Mouse (Mus musculus): ENCODE data around the gene H2-T22. TPM values are rescaled to one million over a fixed set of nuclear protein-coding genes. Genes with fewer than 3 reads are reported as not detected.
"Not testable (repeated sequence)": the region's sequence is repeated elsewhere in the genome, so short reads cannot be mapped to it uniquely, and the experiment has no call there.

H2-T22 gene
- 100 to 1,000 TPM; 407 to 526 TPM for polyA plus RNA-seq (2017; shearing (Covaris generic))

DNA sequence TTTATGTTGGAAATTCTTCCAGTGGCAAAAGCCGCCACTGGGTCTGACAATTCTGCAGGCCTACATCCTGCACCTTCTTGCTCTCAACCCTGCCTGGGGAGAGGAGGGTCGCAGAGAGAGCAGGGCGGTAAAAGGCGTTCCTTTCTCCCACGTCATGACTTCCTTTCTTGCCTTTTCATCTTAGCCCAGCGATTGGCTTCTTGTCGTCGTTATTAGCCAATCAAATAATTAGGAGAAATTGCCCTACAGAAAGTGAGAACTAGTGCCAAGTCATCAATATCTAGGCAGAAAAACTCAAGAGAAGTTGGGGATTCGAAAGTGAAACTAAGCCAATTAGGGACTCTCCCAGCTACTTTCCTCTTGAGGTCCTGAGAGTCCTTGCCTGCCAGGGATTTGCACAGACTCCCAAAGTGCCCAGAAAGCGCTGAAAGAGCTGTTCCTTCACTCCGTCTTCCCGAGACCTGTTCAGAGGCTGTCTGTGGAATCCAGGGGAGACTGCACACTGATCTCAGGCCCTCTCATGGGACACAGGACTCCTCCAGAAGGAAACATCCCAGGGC is at the start of gene H2-T22, which contains the start of gene Gm6034:
Gene H2-T22 (minus strand): TSS at position 138 of the 560 bp plus-strand sequence.
Gene Gm6034 (plus strand): TSS at position 352 of the 560 bp plus-strand sequence.
- ATAC-seq, result peak; percentile 97

DNA sequence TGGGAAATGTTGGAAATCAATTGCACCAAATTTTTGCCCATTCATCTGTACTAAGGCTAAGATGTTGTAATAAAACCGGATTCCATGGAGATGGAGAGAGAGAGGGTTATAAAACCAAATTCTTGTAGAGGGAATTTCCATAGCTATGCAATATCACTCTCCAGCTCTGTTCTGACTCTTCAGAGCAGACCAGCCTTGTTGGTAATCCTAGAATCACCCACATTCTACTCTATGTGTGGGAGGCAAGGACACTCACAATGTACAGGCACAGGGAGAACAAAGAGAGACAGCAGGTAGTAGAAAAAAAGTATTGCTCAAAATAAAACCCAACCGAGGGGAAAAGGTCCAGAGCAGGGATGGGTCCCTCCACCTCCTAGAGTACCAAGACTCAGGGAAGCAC is 49.4 kb upstream of the H2-T22 start:
- ATAC-seq, result not testable (repeated sequence)

DNA sequence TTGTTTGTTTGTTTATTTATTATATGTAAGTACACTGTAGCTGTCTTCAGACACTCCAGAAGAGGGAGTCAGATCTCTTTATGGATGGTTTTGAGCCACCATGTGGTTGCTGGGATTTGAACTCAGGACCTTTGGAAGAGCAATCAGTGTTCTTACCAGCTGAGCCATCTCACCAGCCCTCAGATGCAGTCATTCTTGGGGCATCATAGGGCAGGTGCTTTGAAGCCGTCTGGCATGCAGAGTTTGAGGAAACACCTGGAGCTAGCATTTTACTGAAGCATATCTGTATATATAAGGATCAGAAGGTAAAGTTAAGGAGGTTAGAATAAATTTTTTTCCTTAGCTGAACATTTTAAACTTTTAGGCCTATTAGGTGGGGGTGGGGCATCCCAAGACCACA is 43.4 kb upstream of the H2-T22 start:
- not testable (repeated sequence) for ATAC-seq

DNA sequence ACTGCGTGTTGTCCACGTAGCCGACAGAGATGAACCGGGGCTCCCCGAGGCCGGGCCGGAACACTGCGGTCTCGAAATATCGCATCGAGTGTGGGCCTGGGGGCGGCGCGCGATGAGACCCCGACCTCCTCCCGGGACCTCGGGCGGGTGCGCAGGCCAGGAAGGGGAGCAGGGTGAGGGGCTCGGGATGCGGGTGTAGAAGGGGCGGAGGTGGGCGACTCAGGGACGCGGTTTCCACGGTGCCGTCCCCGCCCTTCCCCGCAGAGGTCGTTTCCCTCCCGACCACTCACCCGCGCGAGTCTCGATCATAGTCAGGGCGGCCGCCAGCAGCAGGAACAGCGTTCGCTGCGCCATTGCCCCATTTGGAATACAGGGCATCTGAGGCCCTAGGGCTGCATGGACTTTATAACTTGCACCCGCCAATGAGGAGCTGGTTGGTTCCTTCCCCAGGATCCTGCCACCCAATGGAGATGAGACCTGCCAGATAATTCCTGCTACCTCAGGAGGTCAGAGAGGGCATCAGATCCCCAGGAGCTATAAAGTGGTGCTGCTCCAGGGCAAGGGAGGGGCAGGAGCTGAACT is 41.4 kb upstream of the H2-T22 start:
- peak; percentile 58 for ATAC-seq

DNA sequence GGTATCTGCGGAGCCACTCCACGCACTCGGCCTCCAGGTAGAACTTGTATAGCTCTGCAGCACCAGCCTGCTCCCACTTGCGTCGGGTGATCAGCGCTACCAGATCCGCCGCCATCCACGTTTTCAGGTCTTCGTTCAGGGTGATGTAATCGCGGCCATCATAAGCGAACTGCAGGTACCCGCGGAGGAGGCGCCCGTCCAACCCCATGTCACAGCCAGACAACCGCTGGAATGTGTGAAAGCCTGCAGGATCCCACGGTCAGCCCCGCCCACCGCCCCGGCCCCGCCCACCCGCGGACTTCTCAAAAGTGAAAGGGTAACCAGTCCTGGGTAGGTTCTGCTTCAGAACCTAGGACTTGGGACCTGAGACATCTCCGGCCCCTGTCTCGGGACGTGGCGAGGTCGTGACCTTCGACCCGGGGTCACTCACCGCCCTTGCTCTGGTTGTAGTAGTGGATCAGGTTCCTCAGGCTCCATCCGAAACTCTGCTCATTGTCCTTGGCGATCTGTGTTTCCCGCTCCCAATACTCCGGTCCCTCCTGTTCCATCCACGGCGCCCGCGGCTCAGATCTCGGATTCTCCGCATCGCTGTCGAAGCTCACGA is 40.8 kb upstream of the H2-T22 start:
- ATAC-seq, result peak; percentile 70

DNA sequence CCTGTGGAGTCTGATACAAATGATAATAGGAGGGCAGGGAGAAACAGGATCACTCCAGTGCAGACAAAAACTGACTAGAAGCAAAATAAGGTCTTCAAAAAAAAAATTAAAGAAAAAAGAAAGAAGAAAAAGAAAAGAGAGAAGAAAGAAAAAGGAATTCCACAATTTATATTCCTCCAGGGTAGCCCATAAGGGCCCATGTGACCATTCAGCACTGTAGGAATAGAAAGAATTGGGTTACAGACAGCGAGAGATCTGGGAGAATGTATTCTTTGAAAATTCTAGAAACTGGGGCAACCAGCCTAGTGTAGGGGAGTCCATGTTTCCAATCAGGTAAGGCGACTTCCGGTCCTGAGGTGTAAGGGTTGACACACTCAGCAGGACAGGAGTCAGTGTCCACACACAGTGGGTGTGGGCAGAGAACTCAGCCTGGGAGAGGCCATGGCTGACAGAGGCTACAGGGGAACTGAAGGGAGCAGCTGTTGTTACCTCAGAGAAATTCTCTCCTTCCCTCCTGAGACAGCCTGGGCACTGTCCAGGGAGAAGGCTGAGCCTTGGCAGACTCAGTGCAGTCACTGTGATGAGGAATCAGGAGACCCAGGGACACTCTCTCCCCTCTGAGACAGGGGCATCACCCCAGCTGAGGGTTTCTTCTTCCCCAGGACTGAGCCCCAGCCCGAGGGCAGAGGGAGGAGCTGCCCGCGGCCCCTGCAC is 40.1 kb upstream of the H2-T22 start:
- ATAC-seq, result not testable (repeated sequence)

DNA sequence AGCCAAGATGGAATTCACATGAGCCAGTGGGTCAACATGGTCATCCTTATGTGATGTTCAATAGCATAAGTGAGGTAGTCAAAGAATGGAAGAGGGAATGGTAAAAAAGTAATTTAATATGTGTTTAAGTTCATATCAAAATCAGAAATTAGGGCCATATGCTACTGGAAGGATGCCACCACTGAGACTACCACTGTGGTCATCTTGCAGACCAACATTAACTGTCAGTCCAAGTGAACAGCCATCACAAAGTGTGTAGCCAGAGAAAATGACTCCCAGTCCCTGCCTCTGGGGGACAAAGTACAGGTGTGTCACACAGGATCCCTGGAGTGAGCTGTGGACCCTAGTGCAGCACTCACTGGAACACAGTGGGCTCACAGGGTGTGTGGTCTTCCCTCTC is 39.4 kb upstream of the H2-T22 start:
- ATAC-seq, result not testable (repeated sequence)

DNA sequence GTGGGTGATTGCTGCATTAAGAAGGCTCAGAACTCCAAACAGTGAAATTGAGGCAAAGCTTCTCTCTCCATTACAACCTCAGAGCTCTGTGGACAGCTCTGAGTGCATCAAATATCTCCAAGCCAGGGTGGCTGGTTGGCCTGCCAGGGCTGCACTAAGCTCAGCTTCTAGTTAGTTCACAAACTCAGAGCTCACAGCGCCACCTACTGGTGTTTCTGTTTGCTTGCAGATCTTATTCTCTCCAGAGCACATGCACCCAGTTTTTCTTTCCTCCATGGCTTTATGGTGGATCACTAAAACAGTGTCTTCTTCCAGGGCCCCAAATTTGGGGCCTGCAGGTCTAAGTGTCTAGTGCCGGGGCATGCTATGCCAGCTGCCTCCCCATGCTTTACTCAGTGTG is 18.3 kb upstream of the H2-T22 start:
- ATAC-seq, result peak; percentile 77

DNA sequence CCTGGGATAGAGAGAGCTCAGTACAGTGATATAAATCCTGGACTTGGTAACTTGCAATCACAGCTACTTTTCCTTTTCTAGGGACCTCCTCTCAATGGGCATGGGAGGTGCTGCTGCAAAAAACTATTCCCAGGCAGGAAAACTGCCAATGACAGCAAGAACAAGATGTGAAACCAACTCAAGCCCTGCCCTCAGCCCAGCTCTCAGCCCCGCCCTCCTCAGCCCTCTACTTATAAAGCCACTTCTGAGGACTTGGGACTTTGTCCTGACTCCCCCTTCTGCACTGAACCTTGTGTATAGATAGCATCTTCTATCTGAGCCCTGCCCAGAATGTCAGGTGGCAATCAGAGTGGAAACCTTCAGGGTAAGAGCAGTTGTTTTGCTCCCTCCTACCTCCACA is 15.8 kb upstream of the H2-T22 start, which contains the start of gene Gm11127:
Gene Gm11127 (minus strand): TSS at position 10 of the 400 bp plus-strand sequence.
- not testable (repeated sequence) for ATAC-seq

DNA sequence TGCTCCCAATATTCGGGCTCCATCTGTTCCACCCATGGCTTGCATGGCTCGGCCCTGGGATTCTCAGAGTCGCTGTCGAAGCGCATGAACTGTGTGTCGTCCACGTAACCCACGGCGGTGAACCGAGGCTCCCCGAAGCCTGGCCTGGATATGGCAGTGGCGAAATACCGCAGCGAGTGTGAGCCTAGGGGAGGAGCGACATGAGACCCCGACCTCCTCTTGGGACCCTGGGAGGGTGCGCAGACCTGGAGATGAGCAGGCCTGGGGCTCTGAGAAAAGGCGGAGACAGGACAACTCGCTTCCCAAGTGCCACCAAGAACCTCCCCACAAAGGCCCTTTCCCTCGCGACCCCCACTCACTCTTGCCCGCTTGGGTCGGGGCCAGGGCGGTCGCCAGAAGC is 15.4 kb upstream of the H2-T22 start:
- ATAC-seq, result not testable (repeated sequence)

DNA sequence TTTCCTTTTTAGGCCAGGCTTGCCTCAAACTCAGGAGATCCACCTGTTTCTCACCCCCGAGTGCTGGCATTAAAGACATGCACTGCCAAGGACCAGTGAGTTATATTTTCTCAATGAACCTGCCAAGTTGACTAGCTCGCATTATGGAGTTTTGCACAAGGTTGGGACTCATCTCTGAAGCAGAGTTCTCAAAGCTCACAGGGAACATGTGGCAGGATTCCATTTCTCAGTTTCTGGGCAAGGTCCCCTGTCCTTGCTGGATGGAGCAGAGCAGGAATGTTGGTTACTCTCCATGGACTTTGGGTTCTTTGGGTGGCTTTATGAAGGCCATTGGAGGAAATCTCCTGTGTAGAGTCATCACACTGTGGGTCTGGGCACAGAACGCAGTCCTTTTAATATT is 739 bp upstream of the H2-T22 start:
- ATAC-seq, result no peak

DNA sequence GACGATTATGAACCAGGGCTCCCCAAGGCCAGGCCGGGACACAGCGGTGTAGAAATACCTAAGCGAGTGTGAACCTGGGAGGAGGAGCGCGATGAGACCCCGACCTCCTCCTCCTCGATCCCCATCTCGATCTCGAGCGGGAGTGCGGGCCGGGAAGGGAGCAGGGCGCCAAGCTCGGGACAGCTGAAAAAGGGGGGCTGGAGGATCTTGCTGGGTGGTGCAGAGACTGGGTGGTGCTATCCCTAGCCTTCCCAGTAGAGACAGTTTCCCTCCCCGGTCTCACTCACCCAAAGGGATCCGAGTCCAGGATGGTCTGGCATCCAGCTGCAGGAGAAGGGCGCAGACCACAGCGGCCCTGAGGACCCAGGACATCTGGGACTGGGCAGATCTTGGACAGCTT is 492 bp downstream of the H2-T22 start:
- ATAC-seq, result not testable (repeated sequence)

DNA sequence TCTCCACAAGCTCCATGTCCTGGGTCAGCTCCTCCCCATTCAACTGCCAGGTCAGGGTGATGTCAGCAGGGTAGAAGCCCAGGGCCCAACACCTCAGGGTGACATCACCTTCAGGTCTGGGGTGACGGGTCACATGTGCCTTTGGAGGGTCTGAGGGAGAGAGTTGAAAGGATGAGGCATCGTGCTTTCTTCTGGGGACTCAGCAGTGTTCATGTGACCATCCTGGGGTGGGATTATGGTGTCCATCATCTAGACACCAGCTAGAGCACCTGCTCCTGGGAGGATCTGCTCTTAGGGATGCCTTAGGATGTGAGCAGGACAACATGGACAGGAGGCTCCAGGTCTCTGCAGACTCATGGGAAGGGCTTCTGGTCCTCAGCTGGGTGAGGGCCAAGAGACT is 1.9 kb downstream of the H2-T22 start:
- not testable (repeated sequence) for ATAC-seq

DNA sequence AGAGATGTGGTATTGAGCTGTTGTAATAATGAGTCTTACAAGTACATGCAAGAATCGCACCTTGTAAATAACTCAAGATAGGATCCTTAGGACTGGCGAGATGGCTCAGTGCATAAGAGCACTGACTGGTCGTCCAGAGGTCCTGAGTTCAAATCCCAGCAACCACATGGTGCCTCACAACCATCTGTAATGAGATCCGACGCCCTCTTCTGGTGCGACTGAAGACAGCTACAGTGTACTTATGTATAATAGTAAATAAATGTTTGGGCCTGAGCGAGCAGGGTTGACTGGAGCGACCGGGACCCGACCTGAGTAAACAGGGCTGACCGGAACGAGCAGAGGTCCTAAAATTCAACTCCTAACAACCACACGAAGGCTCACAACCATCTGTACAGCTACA is 6.4 kb downstream of the H2-T22 start:
- not testable (repeated sequence) for ATAC-seq

DNA sequence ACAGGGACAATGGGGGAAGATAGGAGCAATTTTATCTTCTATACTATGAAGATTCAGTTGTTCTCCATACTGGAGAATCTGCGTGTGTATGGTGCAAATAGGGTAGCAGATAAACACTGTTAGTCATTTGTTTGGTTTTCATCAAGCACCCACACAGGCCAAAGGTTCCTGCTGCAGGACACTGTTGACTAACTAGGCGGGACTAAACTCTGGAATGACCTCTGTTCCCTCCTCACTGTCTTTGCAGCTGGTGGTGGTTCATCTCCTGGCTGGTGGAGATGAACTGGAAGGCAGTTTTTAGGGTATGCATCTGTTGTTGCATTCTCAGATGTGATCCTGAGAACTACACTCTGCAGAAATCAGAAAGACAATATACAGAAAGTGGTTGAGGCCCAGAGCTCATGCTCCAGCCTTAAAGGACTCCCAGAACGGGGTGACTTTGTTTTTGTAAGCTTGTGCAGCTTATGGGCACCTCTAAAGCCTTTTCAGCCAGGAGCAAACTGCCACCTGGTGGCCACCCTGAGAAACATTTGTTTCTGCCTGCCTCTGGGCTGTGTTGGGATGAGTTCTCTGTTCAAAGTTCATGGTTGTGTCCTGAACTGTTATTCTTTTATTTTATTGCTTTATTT is 7.4 kb downstream of the H2-T22 start:
- ATAC-seq, result peak; percentile 35

DNA sequence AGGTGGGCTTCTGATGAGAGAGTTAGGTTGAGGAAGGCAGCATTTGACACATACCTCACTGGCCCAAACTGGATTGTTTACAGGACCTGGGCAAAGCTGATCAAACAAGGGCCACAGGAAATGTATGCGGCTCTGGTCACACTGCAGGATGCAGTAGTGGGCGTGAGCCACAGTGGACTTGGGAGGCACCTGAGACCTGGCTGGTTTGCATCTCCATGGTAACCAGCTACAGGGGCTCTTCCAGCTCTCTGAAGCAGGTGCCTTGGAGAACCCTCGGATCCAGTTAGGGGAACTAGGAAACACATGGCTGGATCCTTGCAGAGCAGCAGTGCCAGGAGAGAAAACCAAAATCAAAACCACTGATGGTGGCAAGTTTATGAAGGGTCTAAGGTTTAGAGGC is 8.0 kb downstream of the H2-T22 start:
- not testable (repeated sequence) for ATAC-seq

DNA sequence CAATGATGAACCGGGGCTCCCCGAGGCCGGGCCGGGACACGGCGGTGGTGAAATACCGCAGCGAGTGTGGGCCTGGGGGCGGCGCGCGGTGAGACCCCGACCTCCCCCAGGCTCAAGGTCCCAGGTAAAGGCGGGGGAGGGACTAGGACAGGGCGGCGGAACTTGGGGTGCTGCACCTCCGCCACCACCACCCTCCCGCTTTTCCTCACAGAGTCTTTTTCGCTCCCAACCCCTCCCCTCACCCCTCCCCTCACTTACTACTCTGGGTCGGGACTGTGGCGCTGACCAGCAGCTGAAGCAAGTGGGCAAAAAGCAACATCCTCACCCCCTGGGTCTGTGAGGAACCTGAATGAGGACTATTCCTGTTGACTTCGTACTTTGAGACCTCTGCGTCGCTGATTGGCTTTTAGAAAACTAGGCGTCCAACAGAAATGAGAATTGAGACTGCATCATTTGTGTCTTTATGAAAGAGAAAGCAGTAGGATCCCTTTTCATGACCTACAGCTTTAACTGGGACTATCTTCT is 10.1 kb downstream of the H2-T22 start, which contains the start of gene H2-T23:
Gene H2-T23 (minus strand): TSS at position 505 of the 525 bp plus-strand sequence.
- peak; percentile 87 for ATAC-seq

DNA sequence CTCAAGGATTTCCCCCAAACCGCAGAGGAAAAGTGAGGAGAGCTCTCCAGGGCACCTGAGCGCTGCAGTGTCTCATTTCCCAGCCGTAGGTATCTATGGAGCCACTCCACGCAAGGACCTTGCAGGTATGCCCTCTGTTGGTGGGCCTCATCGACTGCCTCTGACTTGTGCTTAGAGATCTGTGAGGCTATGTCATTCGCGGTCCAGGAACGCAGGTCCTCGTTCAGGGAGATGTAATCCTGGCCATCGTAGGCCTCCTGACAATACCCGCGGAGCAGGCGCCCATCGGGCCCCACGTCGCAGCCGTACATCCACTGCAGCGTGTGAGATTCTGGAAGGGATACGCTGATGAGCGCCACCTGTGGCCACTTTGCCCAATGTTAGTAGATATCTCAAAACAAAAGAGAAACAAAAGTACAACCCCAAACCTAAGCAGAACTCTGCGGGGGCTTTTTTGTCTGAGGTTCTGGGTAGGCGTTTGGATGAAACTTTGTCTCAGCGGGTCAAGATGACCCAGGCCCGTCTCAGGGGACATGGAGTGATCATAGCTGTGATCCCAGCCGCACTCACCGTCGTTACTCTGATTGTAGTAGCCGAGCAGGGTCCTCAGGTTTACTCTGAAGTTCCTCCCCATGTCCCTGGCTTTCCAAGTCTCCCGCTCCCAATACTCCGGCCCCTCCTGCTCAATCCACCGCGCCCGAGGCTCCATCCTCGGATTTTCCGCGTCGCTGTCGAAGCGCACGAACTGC is 10.8 kb downstream of the H2-T22 start:
- ATAC-seq, result peak; percentile 80

DNA sequence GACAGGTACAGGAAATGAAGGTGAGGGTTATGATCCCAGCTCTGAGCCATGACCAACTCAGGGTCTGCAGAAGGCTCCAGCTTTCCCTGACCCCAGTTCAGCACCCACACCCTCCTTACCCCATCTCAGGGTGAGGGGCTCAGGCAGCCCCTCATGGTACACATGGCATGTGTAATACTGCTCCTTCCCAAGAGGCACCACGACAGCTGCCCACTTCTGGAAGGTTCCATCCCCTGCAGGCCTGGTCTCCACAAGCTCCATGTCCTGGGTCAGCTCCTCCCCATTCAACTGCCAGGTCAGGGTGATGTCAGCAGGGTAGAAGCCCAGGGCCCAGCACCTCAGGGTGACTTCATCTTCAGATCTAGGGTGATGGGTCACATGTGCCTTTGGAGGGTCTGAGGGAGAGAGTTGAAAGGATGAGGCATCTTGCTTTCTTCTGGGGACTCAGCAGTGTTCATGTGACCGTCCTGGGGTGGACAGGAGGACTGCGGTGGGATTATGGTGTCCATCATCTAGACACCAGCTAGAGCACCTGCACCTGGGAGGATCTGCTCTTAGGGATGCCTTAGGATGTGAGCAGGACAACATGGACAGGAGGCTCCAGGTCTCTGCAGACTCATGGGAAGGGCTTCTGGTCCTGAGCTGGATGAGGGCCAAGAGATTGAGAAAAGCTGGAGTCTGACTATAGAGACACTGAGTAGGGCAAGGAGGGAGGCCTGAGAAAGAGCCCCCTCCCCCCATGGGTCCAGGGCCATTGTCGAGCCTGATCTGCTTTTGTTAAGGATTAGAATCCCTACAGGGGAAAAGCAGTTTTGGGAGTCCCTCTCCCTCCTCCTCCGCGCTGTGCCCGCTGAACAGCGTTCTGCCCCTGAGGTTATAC is 11.6 kb downstream of the H2-T22 start:
- not testable (repeated sequence) for ATAC-seq

DNA sequence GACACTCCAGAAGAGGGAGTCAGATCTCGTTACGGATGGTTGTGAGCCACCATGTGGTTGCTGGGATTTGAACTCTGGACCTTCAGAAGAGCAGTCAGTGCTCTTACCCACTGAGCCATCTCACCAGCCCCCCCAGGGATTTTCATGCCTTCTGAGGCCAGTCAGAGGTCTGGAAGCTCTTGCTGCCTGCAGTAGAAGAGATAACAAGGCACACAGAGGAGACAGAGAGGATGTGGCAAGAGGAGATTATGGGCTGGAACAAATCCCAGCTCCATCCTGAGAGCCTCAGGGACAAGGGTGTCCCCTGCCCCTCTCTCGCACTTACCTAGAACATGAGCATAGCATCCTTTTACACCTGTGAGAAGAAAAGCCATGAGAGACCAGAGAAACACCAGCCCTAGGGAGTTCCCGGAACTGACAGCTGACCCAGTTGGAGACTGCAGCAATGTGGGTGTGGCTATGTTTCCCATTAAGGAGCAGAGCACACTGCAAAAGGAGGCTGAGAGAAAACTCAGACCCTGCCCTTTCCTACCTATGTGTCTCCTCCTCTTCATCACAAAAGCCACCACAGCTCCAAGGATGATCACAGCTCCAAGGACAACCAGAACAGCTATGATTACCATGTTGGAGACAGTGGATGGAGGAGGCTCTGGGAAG is 12.4 kb downstream of the H2-T22 start:
- not testable (repeated sequence) for ATAC-seq
